Mouse (Mus musculus) CH12.LX (cell line): ENCODE measurements around the gene Eps15.

Source experiments
- BHLHE40 ChIP-seq: IDR thresholded peaks from 2 replicates; pipeline ENCODE4 v1.6.1; 2011; ENCODE audit warnings: mild to moderate bottlenecking, low read depth, low read length, improper control_type of control experiment
- CHD2 ChIP-seq: IDR thresholded peaks from 2 replicates; pipeline ENCODE4 v1.6.1; 2011; ENCODE audit warnings: low read length, improper control_type of control experiment
- CTCF ChIP-seq, 2 experiments: IDR thresholded peaks in 1 of 2; conservative IDR thresholded peaks in 1 of 2; 2 replicates each; pipeline ENCODE4 v1.5.1; 2011 to 2012; ENCODE audit warnings: low read depth in 2 of 2, low read length in 2 of 2, improper control_type of control experiment in 1 of 2, inconsistent platforms in 1 of 2, mild to moderate bottlenecking in 1 of 2, moderate library complexity in 1 of 2
- EP300 ChIP-seq: IDR thresholded peaks from 2 replicates; pipeline ENCODE4 v1.6.1; 2011; ENCODE audit warnings: low read length, improper control_type of control experiment
- GABPA ChIP-seq: IDR thresholded peaks from 2 replicates; pipeline ENCODE4 v1.6.1; 2012; ENCODE audit warnings: low read depth, low read length, improper control_type of control experiment, inconsistent platforms; ENCODE audit not compliant: insufficient replicate concordance
- MAFK ChIP-seq: IDR thresholded peaks from 2 replicates; pipeline ENCODE4 v1.6.1; 2011; ENCODE audit warnings: low read length, improper control_type of control experiment; ENCODE audit not compliant: insufficient replicate concordance
- MAX ChIP-seq: IDR thresholded peaks from 2 replicates; pipeline ENCODE4 v1.6.1; 2011; ENCODE audit warnings: low read length, improper control_type of control experiment
- NRF1 ChIP-seq: IDR thresholded peaks from 2 replicates; pipeline ENCODE4 v1.6.1; 2014; ENCODE audit warnings: low read depth, mild to moderate bottlenecking, inconsistent platforms, low read length, improper control_type of control experiment, moderate library complexity
- POLR2A ChIP-seq: IDR thresholded peaks from 2 replicates; pipeline ENCODE4 v1.6.1; 2011; ENCODE audit warnings: low read depth, mild to moderate bottlenecking, improper control_type of control experiment, low read length
- TBP ChIP-seq: conservative IDR thresholded peaks from 2 replicates; pipeline ENCODE4 v1.6.1; 2011; ENCODE audit warnings: low read depth, low read length, improper control_type of control experiment

DNA sequence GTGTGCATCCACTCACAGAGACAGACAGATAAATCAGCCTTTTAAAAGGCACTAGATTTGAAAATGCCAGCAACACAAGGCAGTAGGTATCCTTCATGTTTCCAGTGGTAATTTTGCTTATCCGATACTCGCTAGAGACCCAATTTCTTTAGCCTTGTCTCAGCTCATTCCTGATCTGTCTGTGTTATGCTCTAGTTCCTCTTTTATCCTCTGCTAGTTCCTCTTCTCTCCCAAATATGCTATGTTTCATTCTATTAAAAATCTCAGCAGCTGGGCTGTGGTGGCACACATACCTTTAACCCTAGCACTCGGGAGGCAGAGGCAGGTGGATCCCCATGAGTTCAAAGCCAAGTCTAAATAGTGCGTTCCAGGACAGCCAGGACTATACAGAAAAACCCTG lies 8.3 kb upstream of the Eps15 start:
- TF ChIP-seq BHLHE40 (no peak), CTCF (conservative IDR thresholded peaks at IDR 0.05 in 1 of 2, IDR thresholded peaks at IDR 0.05 in 1 of 2; ENCODE audit: low read depth in 2 of 2, low read length in 2 of 2) (no peak), MAFK (no peak), EP300 (no peak), NRF1 (no peak), MAX (no peak), TBP (no peak), GABPA (no peak), POLR2A (no peak), CHD2 (no peak)
